Mouse (Mus musculus) G1E (cell line): ENCODE results near the gene Cenpb.

Source experiments
- CTCF ChIP-seq: IDR thresholded peaks from 2 replicates; pipeline ENCODE4 v1.5.1; 2012; ENCODE audit warnings: low read depth, low read length, inconsistent platforms, mixed read lengths
- GATA1 ChIP-seq: IDR thresholded peaks from 2 replicates; pipeline ENCODE4 v1.6.1; 2012; ENCODE audit warnings: borderline replicate concordance, low read length, inconsistent platforms, mixed read lengths

- TF ChIP-seq CTCF (no peak), GATA1 (no peak)
These were observed 5.2 kb downstream of the Cenpb start for GRCm38 (mm10) chr2:131174700-131175099.
